Mouse (Mus musculus): ENCODE measurements at regions not wholly inside any gene's neighbourhood (a gene's known extent, or its start where the extent isn't known, plus 50 kb on each side); places are given as distances from the start of the nearest gene placed in this dataset.

GRCm38 (mm10) chr19:54498066-54498465 is 454.1 kb downstream of the Adra2a start:
- no peak overlapping the region for H3K4me2 ChIP-seq
- no peaks in the 10 kb centered on the region for H3K27me3 ChIP-seq
- no peaks in the 10 kb centered on the region for H3K9me3 ChIP-seq (replicated peaks)
- 36% methylated on average over 3 of the region's 3 CpGs for WGBS (ENCODE audit: insufficient replicate concordance)
- H3K27ac ChIP-seq: no peak overlapping the region
- DNase-seq: no peak
- no peak overlapping the region for H3K9ac ChIP-seq
- H3K4me1 ChIP-seq (replicated peaks): no peaks in the 10 kb centered on the region
- ATAC-seq (ENCODE audit: low read depth): no peak
- H3K36me3 ChIP-seq: no peaks in the 10 kb centered on the region
- H3K4me3 ChIP-seq (replicated peaks): no peak overlapping the region

DNA sequence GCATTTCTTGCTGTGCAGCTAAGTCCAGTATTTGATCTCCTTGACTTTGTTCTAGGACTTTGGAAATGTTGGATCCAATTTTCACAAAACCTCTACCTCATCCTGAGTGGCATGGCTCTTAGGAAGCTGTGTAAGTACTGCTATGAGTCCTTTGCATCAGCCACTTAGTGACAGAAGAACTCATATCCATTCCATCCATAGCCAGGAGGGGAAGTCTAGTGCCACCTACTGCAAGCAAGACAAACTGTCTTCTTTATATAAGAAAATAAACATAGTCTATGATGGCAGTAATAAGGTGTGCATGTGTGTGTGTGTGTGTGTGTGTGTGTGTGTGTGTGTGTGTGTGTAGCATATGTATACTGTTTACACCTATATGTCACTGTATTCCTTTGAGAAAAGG is 489.9 kb downstream of the Adra2a start:
- DNase-seq (no peak), ATAC-seq (ENCODE audit: low read depth) (no peak)
- Histone ChIP-seq H3K27ac (no peak overlapping the region), H3K4me2 (no peak overlapping the region), H3K27me3 (no peaks in the 10 kb centered on the region), H3K4me3 (replicated peaks) (no peak overlapping the region), H3K4me1 (replicated peaks) (no peaks in the 10 kb centered on the region), H3K9ac (no peak overlapping the region), H3K36me3 (no peaks in the 10 kb centered on the region), H3K9me3 (replicated peaks) (0 out of 2 replicates have a peak, but pooled peaks cover 5% of the 10 kb centered on the region)

DNA sequence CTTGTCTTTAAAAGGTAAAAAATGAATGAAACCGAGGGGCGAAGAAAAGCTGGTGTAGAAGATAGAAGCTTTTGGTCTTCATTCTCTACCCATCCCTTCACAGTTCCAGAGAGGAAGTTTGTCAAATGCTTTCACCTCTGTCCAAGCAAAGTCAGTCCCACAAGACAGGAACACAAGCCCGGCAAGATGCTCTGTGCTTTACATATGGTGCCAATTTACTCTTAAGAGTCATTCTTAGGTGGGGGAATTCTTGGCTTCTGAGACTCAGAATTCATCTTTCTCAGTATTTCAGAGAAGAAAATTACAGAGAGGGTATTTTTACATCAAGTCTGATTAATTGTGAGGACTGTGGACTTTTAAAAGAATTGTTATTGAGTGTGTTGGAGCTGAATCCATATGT is 511.4 kb downstream of the Adra2a start:
- no peaks in the 10 kb centered on the region for H3K36me3 ChIP-seq
- no peaks in the 10 kb centered on the region for H3K9me3 ChIP-seq (replicated peaks)
- no peak overlapping the region for H3K4me2 ChIP-seq
- no peaks in the 10 kb centered on the region for H3K4me1 ChIP-seq (replicated peaks)
- ATAC-seq (ENCODE audit: low read depth) (no peak), DNase-seq (no peak)
- H3K9ac ChIP-seq: no peak overlapping the region
- H3K4me3 ChIP-seq (replicated peaks): no peak overlapping the region
- no peak overlapping the region for H3K27ac ChIP-seq
- 76% methylated on average over 3 of the region's 3 CpGs for WGBS (ENCODE audit: insufficient replicate concordance)
- no peaks in the 10 kb centered on the region for H3K27me3 ChIP-seq

GRCm38 (mm10) chr19:54557984-54558383 is 514.0 kb downstream of the Adra2a start:
- DNase-seq (no peak), ATAC-seq (ENCODE audit: low read depth) (no peak)
- Histone ChIP-seq H3K4me2 (no peak overlapping the region), H3K4me1 (replicated peaks) (no peaks in the 10 kb centered on the region), H3K27me3 (no peaks in the 10 kb centered on the region), H3K4me3 (replicated peaks) (no peak overlapping the region), H3K36me3 (no peaks in the 10 kb centered on the region), H3K27ac (no peak overlapping the region), H3K9ac (no peak overlapping the region), H3K9me3 (replicated peaks) (no peaks in the 10 kb centered on the region)
- 57% methylated on average over 3 of the region's 3 CpGs for WGBS (ENCODE audit: insufficient replicate concordance)

- Histone ChIP-seq H3K9ac (no peak overlapping the region), H3K4me3 (replicated peaks) (no peak overlapping the region), H3K4me1 (replicated peaks) (no peaks in the 10 kb centered on the region), H3K27ac (no peak overlapping the region), H3K27me3 (no peaks in the 10 kb centered on the region), H3K4me2 (no peak overlapping the region), H3K9me3 (replicated peaks) (no peaks in the 10 kb centered on the region), H3K36me3 (no peaks in the 10 kb centered on the region)
- DNase-seq: no peak
- WGBS (ENCODE audit: insufficient replicate concordance): 54% methylated on average over 2 of the region's 2 CpGs
- ATAC-seq (ENCODE audit: low read depth): no peak
These were observed 539.6 kb downstream of the Adra2a start for GRCm38 (mm10) chr19:54583574-54583973.

GRCm38 (mm10) chr19:54584687-54585237 is 540.8 kb downstream of the Adra2a start:
- Histone ChIP-seq H3K4me1 (replicated peaks) (no peaks in the 10 kb centered on the region), H3K9ac (no peak overlapping the region), H3K27ac (no peak overlapping the region), H3K4me2 (no peak overlapping the region), H3K4me3 (replicated peaks) (no peak overlapping the region), H3K9me3 (replicated peaks) (no peaks in the 10 kb centered on the region), H3K27me3 (no peaks in the 10 kb centered on the region), H3K36me3 (no peaks in the 10 kb centered on the region)
- ATAC-seq (ENCODE audit: low read depth) (no peak), DNase-seq (no peak)
- 44% methylated on average over 3 of the region's 3 CpGs for WGBS (ENCODE audit: insufficient replicate concordance)

DNA sequence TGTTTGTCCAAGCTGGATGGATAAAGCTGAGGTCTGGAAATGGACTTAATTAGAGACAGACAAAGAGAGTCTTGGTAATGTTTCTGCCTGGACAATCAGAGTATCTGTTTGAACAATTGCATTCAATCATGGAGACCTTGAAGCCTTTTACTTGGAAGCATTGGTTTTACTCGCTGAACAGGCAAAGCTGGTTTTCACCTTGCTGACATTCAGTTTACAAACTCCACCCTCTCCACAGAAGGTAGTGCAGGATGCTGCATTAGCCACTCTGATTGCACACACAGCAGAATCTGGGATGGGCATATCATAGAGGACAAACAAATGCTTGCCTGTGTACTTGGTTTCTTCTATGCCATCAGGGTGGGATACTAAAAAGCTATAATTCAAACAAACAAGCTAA is 541.4 kb downstream of the Adra2a start:
- Histone ChIP-seq H3K27me3 (no peaks in the 10 kb centered on the region), H3K27ac (no peak overlapping the region), H3K36me3 (no peaks in the 10 kb centered on the region), H3K4me2 (no peak overlapping the region), H3K9me3 (replicated peaks) (no peaks in the 10 kb centered on the region), H3K9ac (no peak overlapping the region), H3K4me3 (replicated peaks) (no peak overlapping the region), H3K4me1 (replicated peaks) (no peaks in the 10 kb centered on the region)
- DNase-seq (no peak), ATAC-seq (ENCODE audit: low read depth) (no peak)
- WGBS (ENCODE audit: insufficient replicate concordance): 35% methylated on average over 1 of the region's 1 CpGs

DNA sequence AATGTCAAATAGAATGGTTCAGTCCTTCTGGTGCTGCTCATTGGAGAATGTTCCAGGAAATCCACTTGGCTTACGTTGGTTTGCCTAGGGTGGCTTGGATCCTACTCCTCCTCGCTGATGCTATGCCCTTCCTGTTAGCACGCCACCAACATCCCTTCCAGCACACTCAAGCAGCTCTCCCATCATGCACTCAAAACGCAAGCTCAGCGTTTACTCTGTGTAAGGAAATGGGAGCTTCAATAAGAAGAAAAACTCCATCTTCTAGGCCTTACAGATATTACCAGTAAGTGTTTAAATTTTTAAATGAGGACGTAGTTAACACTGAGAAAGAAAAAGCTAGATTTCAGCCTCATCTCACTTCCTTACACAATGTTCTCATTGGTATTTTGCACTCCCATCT is 523.7 kb downstream of the Gpam start:
- WGBS (ENCODE audit: insufficient replicate concordance): 58% methylated on average over 6 of the region's 6 CpGs
- Histone ChIP-seq H3K4me1 (replicated peaks) (no peaks in the 10 kb centered on the region), H3K4me2 (no peak overlapping the region), H3K4me3 (replicated peaks) (no peak overlapping the region), H3K36me3 (no peaks in the 10 kb centered on the region), H3K9ac (no peak overlapping the region), H3K27me3 (no peaks in the 10 kb centered on the region), H3K27ac (no peak overlapping the region), H3K9me3 (replicated peaks) (no peaks in the 10 kb centered on the region)
- DNase-seq (no peak), ATAC-seq (ENCODE audit: low read depth) (no peak)

- DNase-seq (no peak), ATAC-seq (ENCODE audit: low read depth) (no peak)
- H3K27me3 ChIP-seq: no peaks in the 10 kb centered on the region
- H3K36me3 ChIP-seq: no peaks in the 10 kb centered on the region
- no peaks in the 10 kb centered on the region for H3K9me3 ChIP-seq (replicated peaks)
- H3K27ac ChIP-seq: no peak overlapping the region
- no peaks in the 10 kb centered on the region for H3K4me1 ChIP-seq (replicated peaks)
- WGBS (ENCODE audit: insufficient replicate concordance): 55% methylated on average over 1 of the region's 1 CpGs
- H3K4me2 ChIP-seq: no peak overlapping the region
- no peak overlapping the region for H3K4me3 ChIP-seq (replicated peaks)
- H3K9ac ChIP-seq: no peak overlapping the region
These were observed 521.7 kb downstream of the Gpam start for GRCm38 (mm10) chr19:54605346-54605745.

DNA sequence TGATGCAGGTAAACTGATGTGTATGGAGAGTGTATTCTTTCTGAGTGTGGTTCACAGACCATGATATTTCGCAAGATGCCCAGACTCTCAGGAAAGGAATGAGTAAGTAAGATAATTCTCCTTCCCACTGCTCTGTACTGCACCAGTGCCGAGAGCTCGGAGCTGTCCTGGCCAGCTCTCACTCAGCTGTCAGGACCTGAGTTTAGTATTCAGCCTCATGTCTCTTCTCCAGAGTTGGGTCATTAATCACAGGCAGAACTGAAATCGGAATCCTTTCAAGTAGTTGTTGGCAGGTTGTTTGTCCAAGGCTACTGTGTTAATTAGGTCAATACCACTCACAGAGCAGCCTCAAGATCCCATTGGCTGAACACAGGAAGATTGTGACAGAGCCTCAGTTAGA is 510.1 kb downstream of the Gpam start:
- ATAC-seq (ENCODE audit: low read depth) (no peak), DNase-seq (no peak)
- H3K4me2 ChIP-seq: no peak overlapping the region
- H3K9ac ChIP-seq: no peak overlapping the region
- WGBS (ENCODE audit: insufficient replicate concordance): 45% methylated on average over 4 of the region's 4 CpGs
- H3K4me3 ChIP-seq (replicated peaks): no peak overlapping the region
- no peaks in the 10 kb centered on the region for H3K9me3 ChIP-seq (replicated peaks)
- H3K27me3 ChIP-seq: no peaks in the 10 kb centered on the region
- no peaks in the 10 kb centered on the region for H3K4me1 ChIP-seq (replicated peaks)
- no peak overlapping the region for H3K27ac ChIP-seq
- no peaks in the 10 kb centered on the region for H3K36me3 ChIP-seq

All from liver, embryonic 13.5 days (tissue).